8 mouse cellular contexts compared by ENCODE assay signal in the genomic region with DNA sequence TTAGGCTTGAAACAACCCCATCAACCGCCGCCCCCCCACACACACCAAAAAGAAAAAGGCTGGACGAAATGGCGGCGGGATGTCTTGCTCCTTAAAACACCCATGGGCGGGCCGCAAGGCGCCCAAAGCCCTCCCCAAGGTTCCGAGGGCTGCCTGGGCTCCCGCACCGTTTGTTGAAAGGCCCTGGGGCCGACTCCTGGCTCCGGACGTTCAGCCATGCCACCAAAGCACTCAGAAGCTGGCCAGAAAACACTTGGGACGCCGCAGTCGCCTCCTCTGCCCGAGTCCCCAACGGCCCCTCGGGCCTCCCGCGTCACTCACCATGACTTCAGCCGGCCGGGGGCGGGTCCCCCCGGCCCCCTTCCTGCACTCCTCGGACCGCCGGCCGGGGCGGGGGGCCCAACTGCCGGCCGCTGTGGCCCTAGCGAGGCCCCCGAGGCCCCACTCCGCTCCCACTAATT. TPM values are rescaled to one million over a fixed set of nuclear protein-coding genes. Genes with fewer than 3 reads are reported as not detected.
A peak's percentile ranks its signal among the peaks of the same experiment; 100 is the strongest.
DNase-seq lines count a peak whose midpoint lies in the region; ATAC-seq and TF ChIP-seq lines count a peak whose summit lies in the region.

No protein-coding gene starts in this region.

- peaks cover 41% of the 10 kb centered on the region for H3K36me3 ChIP-seq in heart, embryonic 13.5 days
- peaks cover 39% of the 10 kb centered on the region for H3K36me3 ChIP-seq in forebrain, embryonic 13.5 days (ENCODE audit: poor library complexity, severe bottlenecking)
- peaks cover 42% of the 10 kb centered on the region for H3K36me3 ChIP-seq in liver, embryonic 14.5 days (replicated peaks; ENCODE audit: control insufficient read depth, insufficient read depth, low read depth)

- H3K4me3 ChIP-seq in heart, embryonic 13.5 days: peak overlapping the region; percentile 95
- H3K4me3 ChIP-seq in forebrain, embryonic 13.5 days: peak overlapping the region; percentile 77
- peak overlapping the region; percentile 100 for H3K4me3 ChIP-seq in liver, embryonic 14.5 days (ENCODE audit: insufficient read depth in 1 of 2, low read depth in 2 of 2, low read length in 2 of 2)

- no peak for DNase-seq in heart, adult 18-20 months
- DNase-seq in urinary bladder, adult 18-20 months (ENCODE audit: low spot score in 2 of 2): peak; percentile 31 to 57
- no peak for DNase-seq in urinary bladder, postnatal 10 days (ENCODE audit: low spot score)
- DNase-seq in liver, embryonic 14.5 days (ENCODE audit: low read depth in 3 of 3, low spot score in 3 of 3): no peak
- peak; percentile 50 for DNase-seq in retina, embryonic 14.5 days (ENCODE audit: low spot score)
- DNase-seq in kidney, postnatal 4 days: no peak

- H3K27me3 ChIP-seq in heart, embryonic 13.5 days (replicated peaks): no peaks in the 10 kb centered on the region
- H3K27me3 ChIP-seq in forebrain, embryonic 13.5 days: no peaks in the 10 kb centered on the region
- no peaks in the 10 kb centered on the region for H3K27me3 ChIP-seq in liver, embryonic 14.5 days (ENCODE audit: control insufficient read depth, insufficient read depth, low read length)

- no peaks in the 10 kb centered on the region for H3K9me3 ChIP-seq in heart, embryonic 13.5 days
- no peaks in the 10 kb centered on the region for H3K9me3 ChIP-seq in forebrain, embryonic 13.5 days (replicated peaks)
- no peaks in the 10 kb centered on the region for H3K9me3 ChIP-seq in liver, embryonic 14.5 days (ENCODE audit: control insufficient read depth, low read length)

- peaks cover 41% of the 10 kb centered on the region for H3K4me1 ChIP-seq in heart, embryonic 13.5 days
- peaks cover 37% of the 10 kb centered on the region for H3K4me1 ChIP-seq in forebrain, embryonic 13.5 days
- peaks cover 35 to 36% of the 10 kb centered on the region in 2 experiments for H3K4me1 ChIP-seq in liver, embryonic 14.5 days (replicated peaks; ENCODE audit: control insufficient read depth in 2 of 2, insufficient read depth in 2 of 2, low read length in 1 of 2)

- TF ChIP-seq EP300 in liver, embryonic 14.5 days (IDR thresholded peaks at IDR 0.05; ENCODE audit: low read depth): no peak

- peak overlapping the region; percentile 99 for H3K9ac ChIP-seq in heart, embryonic 13.5 days
- peak overlapping the region; percentile 98 for H3K9ac ChIP-seq in forebrain, embryonic 13.5 days
- H3K9ac ChIP-seq in liver, embryonic 14.5 days (replicated peaks): peak overlapping the region; percentile 95

- H3K4me2 ChIP-seq in heart, embryonic 13.5 days: peak overlapping the region; percentile 89
- peak overlapping the region; percentile 90 for H3K4me2 ChIP-seq in forebrain, embryonic 13.5 days
- peak overlapping the region; percentile 98 for H3K4me2 ChIP-seq in liver, embryonic 14.5 days (ENCODE audit: low read depth)

- no peak for TF ChIP-seq CTCF in liver, embryonic 14.5 days (IDR thresholded peaks at IDR 0.05; ENCODE audit: low read depth)

- peak; percentile 20 for ATAC-seq in heart, embryonic 13.5 days (ENCODE audit: extremely low read depth, insufficient number of reproducible peaks, low FRiP score, low TSS enrichment)
- ATAC-seq in forebrain, embryonic 13.5 days: no peak
- ATAC-seq in liver, embryonic 14.5 days (ENCODE audit: insufficient read depth): peak; percentile 9; the same call in 1 of the 2 replicates

- peak overlapping the region; percentile 97 for H3K27ac ChIP-seq in heart, embryonic 13.5 days (replicated peaks)
- peak overlapping the region; percentile 94 for H3K27ac ChIP-seq in forebrain, embryonic 13.5 days
- peak overlapping the region; percentile 82 for H3K27ac ChIP-seq in liver, embryonic 14.5 days

- under 1% methylated on average over 28 of the region's 36 CpGs for WGBS in heart, embryonic 13.5 days
- WGBS in forebrain, embryonic 13.5 days: under 1% methylated on average over 34 of the region's 36 CpGs
- under 1% methylated on average over 23 of the region's 36 CpGs for WGBS in liver, embryonic 14.5 days (ENCODE audit: insufficient replicate concordance)

RNA-seq across cellular contexts. Expression of gene Ube2s, which starts 0.5 kb away (rescaled TPM):
- 327 and 359 TPM in 2 replicates for polyA plus RNA-seq in heart, embryonic 13.5 days (2015; fragmentation: Nextera tagmentation; extraction: Ambion mirVana)
- 100 to 1,000 TPM in 1 of 2 experiments, 10 to 100 TPM in 1; 93.4 to 105 TPM for total RNA-seq in heart, adult 18-20 months (2021)
- 398 and 454 TPM in 2 replicates for polyA plus RNA-seq in forebrain, embryonic 13.5 days (2015; fragmentation: Nextera tagmentation; extraction: Ambion mirVana)
- 186 and 265 TPM in 2 replicates for polyA plus RNA-seq in liver, embryonic 14.5 days (2012; rRNA removed)
- 295 and 316 TPM in 2 replicates for polyA plus RNA-seq in liver, embryonic 14.5 days (2014; fragmentation: Nextera tagmentation; extraction: Ambion mirVana)

RNA-seq across cellular contexts. Expression of gene Rpl28, which starts 19.2 kb away (rescaled TPM):
- 209 and 245 TPM in 2 replicates for polyA plus RNA-seq in heart, embryonic 13.5 days (2015; fragmentation: Nextera tagmentation; extraction: Ambion mirVana)
- total RNA-seq in heart, adult 18-20 months (2021): 100 to 1,000 TPM; 468 to 578 TPM
- polyA plus RNA-seq in forebrain, embryonic 13.5 days (2015; fragmentation: Nextera tagmentation; extraction: Ambion mirVana): 244 and 284 TPM in 2 replicates
- polyA plus RNA-seq in liver, embryonic 14.5 days (2012; rRNA removed): 237 and 307 TPM in 2 replicates
- 185 and 186 TPM in 2 replicates for polyA plus RNA-seq in liver, embryonic 14.5 days (2014; fragmentation: Nextera tagmentation; extraction: Ambion mirVana)

RNA-seq across cellular contexts. Expression of gene Tmem238, which starts 22.4 kb away (rescaled TPM):
- 4.1 and 4.3 TPM in 2 replicates for polyA plus RNA-seq in heart, embryonic 13.5 days (2015; fragmentation: Nextera tagmentation; extraction: Ambion mirVana)
- total RNA-seq in heart, adult 18-20 months (2021): 1 to 10 TPM; 2.4 to 5.4 TPM
- polyA plus RNA-seq in forebrain, embryonic 13.5 days (2015; fragmentation: Nextera tagmentation; extraction: Ambion mirVana): 2.6 and 2.7 TPM in 2 replicates
- 7.5 and 8.2 TPM in 2 replicates for polyA plus RNA-seq in liver, embryonic 14.5 days (2012; rRNA removed)
- polyA plus RNA-seq in liver, embryonic 14.5 days (2014; fragmentation: Nextera tagmentation; extraction: Ambion mirVana): 5.4 and 5.8 TPM in 2 replicates

RNA-seq across cellular contexts. Expression of gene Tmem190, which starts 29.1 kb away (rescaled TPM):
- not detected in 2 replicates for polyA plus RNA-seq in heart, embryonic 13.5 days (2015; fragmentation: Nextera tagmentation; extraction: Ambion mirVana)
- not detected for total RNA-seq in heart, adult 18-20 months (2021)
- polyA plus RNA-seq in forebrain, embryonic 13.5 days (2015; fragmentation: Nextera tagmentation; extraction: Ambion mirVana): not detected in 2 replicates
- not detected in 2 replicates for polyA plus RNA-seq in liver, embryonic 14.5 days (2012; rRNA removed)
- not detected in 2 replicates for polyA plus RNA-seq in liver, embryonic 14.5 days (2014; fragmentation: Nextera tagmentation; extraction: Ambion mirVana)

RNA-seq across cellular contexts. Expression of gene Il11, which starts 29.2 kb away (rescaled TPM):
- polyA plus RNA-seq in heart, embryonic 13.5 days (2015; fragmentation: Nextera tagmentation; extraction: Ambion mirVana): 0.09 TPM in 1 of 2 replicates, not detected in the other
- total RNA-seq in heart, adult 18-20 months (2021): not detected
- 0.17 and 0.40 TPM in 2 replicates for polyA plus RNA-seq in forebrain, embryonic 13.5 days (2015; fragmentation: Nextera tagmentation; extraction: Ambion mirVana)
- 0.03 and 0.09 TPM in 2 replicates for polyA plus RNA-seq in liver, embryonic 14.5 days (2012; rRNA removed)
- not detected in 2 replicates for polyA plus RNA-seq in liver, embryonic 14.5 days (2014; fragmentation: Nextera tagmentation; extraction: Ambion mirVana)

Comparison
In these comparisons a context has a peak if more than half of its experiments do, and no peak if none do; other contexts are left out.
1. DNase-seq: peak in urinary bladder, adult 18-20 months (2 of 2) and retina, embryonic 14.5 days (single experiment); none in heart, adult 18-20 months (0 of 2), urinary bladder, postnatal 10 days (single experiment), liver, embryonic 14.5 days (0 of 3) and kidney, postnatal 4 days (0 of 2).
2. Peak in every context shown above with its lines, with median percentiles within 50 percentile points of each other: H3K27ac ChIP-seq, H3K4me2 ChIP-seq, H3K4me3 ChIP-seq and H3K9ac ChIP-seq.